Mouse (Mus musculus): ENCODE measurements around the gene Ski. TPM values are rescaled to one million over a fixed set of nuclear protein-coding genes. Genes with fewer than 3 reads are reported as not detected.

Gene Ski
- polyA plus RNA-seq, 1 experiment from 2014 or later: 13.3 TPM

DNA sequence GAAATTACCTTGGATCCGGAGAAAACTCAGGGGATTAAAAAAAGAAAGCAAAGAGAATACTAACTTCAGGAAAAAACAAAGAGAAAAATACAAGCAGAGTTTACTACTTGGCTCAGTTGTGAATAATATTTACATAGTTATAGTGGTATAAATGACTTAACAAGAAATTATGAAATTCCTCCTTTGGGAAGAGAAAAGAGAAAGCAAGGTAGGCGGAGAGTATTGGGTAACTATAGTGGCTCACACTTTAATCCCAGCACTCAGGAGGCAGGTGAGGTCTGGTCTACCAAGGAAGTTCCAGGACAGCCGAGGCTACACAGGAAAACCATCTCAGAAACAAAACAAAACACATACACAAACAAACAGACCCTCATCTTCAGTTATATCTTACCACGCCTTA, 5.6 kb upstream of the Ski start:
- TF ChIP-seq CTCF (IDR thresholded peaks at IDR 0.05; ENCODE audit: low read depth): no peak
- ATAC-seq: no peak
- Histone ChIP-seq H3K27me3 (replicated peaks; ENCODE audit: control insufficient read depth, insufficient read depth, low read length) (no peaks in the 10 kb centered on the region), H3K27ac (ENCODE audit: low read depth, low read length) (no peak overlapping the region), H3K9me3 (ENCODE audit: control insufficient read depth) (no peaks in the 10 kb centered on the region), H3K4me1 (replicated peaks; ENCODE audit: control insufficient read depth, insufficient read depth, low read length) (peaks cover 7% of the 10 kb centered on the region; the same call in 1 of the 2 replicates), H3K36me3 (ENCODE audit: control insufficient read depth, insufficient read depth) (no peaks in the 10 kb centered on the region), H3K4me3 (ENCODE audit: low read depth, low read length) (no peak overlapping the region), H3K9ac (ENCODE audit: low read depth, low read length) (no peak overlapping the region), H3K4me2 (replicated peaks; ENCODE audit: low read depth) (no peak overlapping the region)
- WGBS: 67% methylated on average over 4 of the region's 4 CpGs

DNA sequence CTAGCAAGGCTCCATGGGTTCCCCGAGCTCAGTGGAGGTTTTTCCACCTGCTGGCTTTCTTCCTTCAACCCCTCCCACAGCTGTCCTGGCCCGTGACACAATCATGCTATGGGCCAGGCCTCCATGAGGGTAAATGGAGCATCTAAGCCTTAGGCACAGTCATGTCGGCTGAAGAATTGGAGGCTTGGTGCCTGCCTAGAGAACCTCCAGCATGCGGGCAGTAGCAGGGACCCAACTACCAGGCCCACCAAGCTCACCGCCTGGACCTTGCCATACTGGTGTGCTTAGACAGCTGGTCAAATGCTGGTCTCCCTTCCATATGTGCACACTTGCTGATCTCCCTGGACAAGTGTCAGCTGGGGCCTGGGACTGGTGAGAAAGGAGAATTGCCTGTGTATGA, 3.5 kb upstream of the Ski start:
- ATAC-seq: no peak
- H3K4me2 ChIP-seq (replicated peaks; ENCODE audit: low read depth): no peak overlapping the region
- no peak overlapping the region for H3K9ac ChIP-seq (ENCODE audit: low read depth, low read length)
- H3K36me3 ChIP-seq (ENCODE audit: control insufficient read depth, insufficient read depth): peaks cover 3% of the 10 kb centered on the region; the same call in 1 of the 2 replicates
- no peak overlapping the region for H3K27ac ChIP-seq (ENCODE audit: low read depth, low read length)
- TF ChIP-seq CTCF (IDR thresholded peaks at IDR 0.05; ENCODE audit: low read depth): no peak
- 86% methylated on average over 5 of the region's 5 CpGs for WGBS
- no peaks in the 10 kb centered on the region for H3K27me3 ChIP-seq (replicated peaks; ENCODE audit: control insufficient read depth, insufficient read depth, low read length)
- H3K9me3 ChIP-seq (ENCODE audit: control insufficient read depth): no peaks in the 10 kb centered on the region
- peaks cover 7% of the 10 kb centered on the region; the same call in 1 of the 2 replicates for H3K4me1 ChIP-seq (replicated peaks; ENCODE audit: control insufficient read depth, insufficient read depth, low read length)
- H3K4me3 ChIP-seq (ENCODE audit: low read depth, low read length): no peak overlapping the region

DNA sequence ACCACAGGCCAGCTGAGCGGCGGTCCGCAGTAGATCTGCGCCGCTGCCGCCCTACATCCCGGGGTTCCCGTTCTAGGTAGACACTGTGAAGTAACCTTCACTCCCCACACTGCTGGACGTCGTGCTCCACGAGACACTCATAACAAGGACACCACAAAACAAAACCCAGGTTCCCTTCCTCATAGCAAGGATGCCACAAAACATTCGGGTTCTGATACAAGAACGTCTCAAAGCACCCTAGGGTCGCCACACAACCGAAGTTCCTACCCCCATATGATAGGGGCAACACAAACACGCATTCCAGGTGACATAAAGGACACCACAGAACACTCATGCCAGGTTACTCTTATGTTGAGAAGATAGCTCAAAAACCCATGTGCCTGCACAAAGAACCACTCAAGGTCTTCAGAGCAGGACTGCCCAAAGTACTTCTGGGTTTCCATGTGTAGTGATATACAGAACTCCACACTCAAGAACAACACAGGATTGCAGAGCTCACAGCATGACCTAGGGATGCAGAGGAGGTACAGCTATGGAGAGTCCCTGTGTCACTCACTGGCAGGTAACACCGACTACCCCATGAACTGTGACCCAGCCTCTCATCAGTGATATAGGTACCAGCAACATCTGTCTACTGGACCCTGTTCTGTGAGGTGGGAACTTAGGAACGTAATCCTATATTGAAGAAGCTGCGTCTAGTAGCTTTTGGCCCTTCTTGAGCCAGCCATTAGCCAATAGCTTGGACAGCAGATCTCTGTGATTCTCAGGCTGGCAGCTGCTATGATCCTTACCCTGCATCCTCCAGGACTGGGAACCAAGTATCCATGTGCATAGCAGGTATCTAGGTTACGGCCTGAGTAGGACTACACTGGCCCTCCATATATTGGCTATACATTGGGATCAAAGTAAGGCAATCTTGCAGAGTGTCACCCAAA, 1.5 kb upstream of the Ski start:
- no peaks in the 10 kb centered on the region for H3K9me3 ChIP-seq (ENCODE audit: control insufficient read depth)
- peak overlapping the region; percentile 92 for H3K27ac ChIP-seq (ENCODE audit: low read depth, low read length)
- peaks cover 3% of the 10 kb centered on the region; the same call in 1 of the 2 replicates for H3K36me3 ChIP-seq (ENCODE audit: control insufficient read depth, insufficient read depth)
- 32% methylated on average over 20 of the region's 20 CpGs for WGBS
- peaks cover 12% of the 10 kb centered on the region; the same call in 1 of the 2 replicates for H3K4me1 ChIP-seq (replicated peaks; ENCODE audit: control insufficient read depth, insufficient read depth, low read length)
- H3K27me3 ChIP-seq (replicated peaks; ENCODE audit: control insufficient read depth, insufficient read depth, low read length): no peaks in the 10 kb centered on the region
- no peak for ATAC-seq
- TF ChIP-seq CTCF (IDR thresholded peaks at IDR 0.05; ENCODE audit: low read depth): no peak
- peak overlapping the region; percentile 66 for H3K9ac ChIP-seq (ENCODE audit: low read depth, low read length)
- H3K4me2 ChIP-seq (replicated peaks; ENCODE audit: low read depth): peak overlapping the region; percentile 91
- H3K4me3 ChIP-seq (ENCODE audit: low read depth, low read length): peak overlapping the region; percentile 14; the same call in 1 of the 2 replicates

DNA sequence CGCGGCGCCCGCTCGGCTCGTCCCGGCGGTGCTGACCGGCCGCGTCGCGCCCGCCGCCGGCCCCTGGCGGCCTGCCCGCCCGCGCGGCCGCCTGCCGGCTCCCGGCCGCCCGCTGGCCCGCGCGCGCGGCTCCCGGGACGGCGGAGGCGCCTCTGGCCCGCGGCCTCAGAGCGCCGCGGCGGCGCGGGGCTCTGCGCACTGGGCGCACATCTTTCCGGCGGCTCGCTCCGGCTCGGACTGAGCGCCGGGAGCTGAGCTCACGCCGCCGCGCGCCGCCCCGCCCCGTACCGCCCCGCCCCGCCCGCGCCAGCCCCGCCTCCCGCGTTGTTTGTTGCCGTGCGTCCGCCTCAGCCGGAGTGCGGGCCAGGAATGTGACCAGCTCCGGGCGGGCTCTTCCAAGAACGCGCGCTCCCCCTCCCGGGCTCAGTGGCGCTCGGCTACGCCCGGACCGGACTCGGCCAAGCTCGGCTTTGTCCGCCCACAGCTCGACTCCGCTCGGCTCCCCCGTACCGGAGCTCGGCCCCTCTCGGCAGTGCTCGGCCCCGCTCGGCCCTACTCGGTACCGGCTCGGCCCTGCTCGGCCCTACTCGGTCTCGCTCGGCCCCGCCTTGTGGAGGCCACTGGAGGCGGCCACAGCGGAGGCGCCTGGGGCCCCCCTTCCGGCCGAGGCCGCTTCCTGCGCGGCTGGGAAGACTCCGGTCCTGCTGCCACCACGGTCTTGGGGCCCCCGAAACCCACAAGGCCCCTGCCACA, 625 bp upstream of the Ski start:
- Histone ChIP-seq H3K4me2 (replicated peaks; ENCODE audit: low read depth) (peak overlapping the region; percentile 91), H3K4me3 (ENCODE audit: low read depth, low read length) (peak overlapping the region; percentile 18; the same call in 1 of the 2 replicates), H3K27ac (ENCODE audit: low read depth, low read length) (peak overlapping the region; percentile 92), H3K9me3 (ENCODE audit: control insufficient read depth) (no peaks in the 10 kb centered on the region), H3K4me1 (replicated peaks; ENCODE audit: control insufficient read depth, insufficient read depth, low read length) (peaks cover 18% of the 10 kb centered on the region; the same call in 1 of the 2 replicates), H3K36me3 (ENCODE audit: control insufficient read depth, insufficient read depth) (peaks cover 3% of the 10 kb centered on the region; the same call in 1 of the 2 replicates), H3K27me3 (replicated peaks; ENCODE audit: control insufficient read depth, insufficient read depth, low read length) (no peaks in the 10 kb centered on the region), H3K9ac (ENCODE audit: low read depth, low read length) (peak overlapping the region; percentile 94)
- WGBS: under 1% methylated on average over 98 of the region's 116 CpGs
- ATAC-seq: peak; percentile 99
- TF ChIP-seq CTCF (IDR thresholded peaks at IDR 0.05; ENCODE audit: low read depth): peak; percentile 66

DNA sequence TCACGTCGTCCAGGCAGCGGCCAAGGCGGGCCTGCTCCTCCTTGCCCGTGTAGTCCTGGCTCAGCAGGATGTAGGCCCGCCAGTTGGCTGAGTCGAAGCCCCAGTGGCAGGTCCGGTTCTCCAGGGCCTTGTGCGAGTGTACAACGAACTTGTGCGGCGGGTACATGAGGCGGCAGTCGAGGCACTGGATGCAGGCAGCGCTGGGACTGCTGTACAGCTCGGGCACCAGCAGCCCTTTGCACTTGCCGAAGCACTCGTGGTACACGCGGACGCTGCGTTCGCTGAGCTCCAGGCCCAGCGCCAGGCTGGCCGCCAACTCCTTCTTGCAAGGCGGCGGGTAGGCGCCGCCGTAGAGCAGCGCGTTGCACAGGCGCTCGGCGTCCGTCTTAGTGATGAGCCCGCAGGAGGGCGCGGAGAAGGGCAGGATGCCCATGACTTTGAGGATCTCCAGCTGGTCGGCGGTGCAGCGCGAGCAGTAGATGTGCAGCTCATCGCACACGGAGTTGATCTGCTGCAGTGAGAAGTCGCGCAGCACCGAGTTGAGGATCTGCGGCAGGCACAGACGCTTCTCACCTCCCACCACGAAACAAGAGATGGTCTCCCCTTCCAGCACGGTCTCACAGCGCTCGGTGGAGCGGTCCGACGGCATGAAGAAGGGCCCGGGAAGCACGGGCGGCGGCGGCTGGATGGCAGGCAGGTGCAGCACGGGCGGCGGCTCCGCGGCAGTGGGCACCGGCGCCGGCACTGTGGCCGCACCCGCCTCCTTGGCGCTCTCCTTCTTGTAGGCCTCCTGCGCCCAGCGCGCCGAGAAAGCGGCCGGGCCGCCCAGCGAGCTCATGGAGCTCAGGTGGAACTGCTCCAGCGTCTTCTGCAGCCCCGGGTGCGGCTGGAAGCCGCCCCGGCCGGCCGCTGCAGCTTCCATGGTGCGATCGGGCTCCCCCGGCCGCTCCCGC, 517 bp downstream of the Ski start:
- peak; percentile 11; the same call in 1 of the 2 replicates for TF ChIP-seq CTCF (IDR thresholded peaks at IDR 0.05; ENCODE audit: low read depth)
- Histone ChIP-seq H3K27me3 (replicated peaks; ENCODE audit: control insufficient read depth, insufficient read depth, low read length) (no peaks in the 10 kb centered on the region), H3K9me3 (ENCODE audit: control insufficient read depth) (no peaks in the 10 kb centered on the region), H3K9ac (ENCODE audit: low read depth, low read length) (peak overlapping the region; percentile 94), H3K4me2 (replicated peaks; ENCODE audit: low read depth) (peak overlapping the region; percentile 91), H3K27ac (ENCODE audit: low read depth, low read length) (peak overlapping the region; percentile 84), H3K4me1 (replicated peaks; ENCODE audit: control insufficient read depth, insufficient read depth, low read length) (peaks cover 26% of the 10 kb centered on the region), H3K36me3 (ENCODE audit: control insufficient read depth, insufficient read depth) (peaks cover 3% of the 10 kb centered on the region; the same call in 1 of the 2 replicates), H3K4me3 (ENCODE audit: low read depth, low read length) (peak overlapping the region; percentile 82)
- no peak for ATAC-seq
- WGBS: under 1% methylated on average over 81 of the region's 93 CpGs

All from intestine, postnatal 0 days (tissue).